Mouse (Mus musculus): ENCODE results near the gene Gm6268. TPM values are rescaled to one million over a fixed set of nuclear protein-coding genes. Genes with fewer than 3 reads are reported as not detected.

Gm6268 gene
- polyA plus RNA-seq, 1 experiment from 2014 or later: not detected

Small RNAs within 50 kb of the gene (microRNA-seq; reads per million reads assigned to microRNA genes)
- gene Gm44485: not detected

Other genes starting within 250 kb of the Gm6268 start
- gene Zcchc12, start 205.4 kb upstream of the Gm6268 start, polyA plus RNA-seq (2015; fragmentation: Nextera tagmentation; extraction: Ambion mirVana): 91.0 and 133 TPM in 2 replicates
- 1.2 and 1.4 TPM in 2 replicates for gene Lonrf3, start 72.9 kb upstream of the Gm6268 start, polyA plus RNA-seq (2015; fragmentation: Nextera tagmentation; extraction: Ambion mirVana)
- not detected in 2 replicates for gene Gm14569, start 90.5 kb downstream of the Gm6268 start, polyA plus RNA-seq (2015; fragmentation: Nextera tagmentation; extraction: Ambion mirVana)
- 430 and 475 TPM in 2 replicates for gene Pgrmc1, start 196.9 kb downstream of the Gm6268 start, polyA plus RNA-seq (2015; fragmentation: Nextera tagmentation; extraction: Ambion mirVana)
- gene Akap17b, start 244.1 kb downstream of the Gm6268 start, polyA plus RNA-seq (2015; fragmentation: Nextera tagmentation; extraction: Ambion mirVana): 3.1 and 4.3 TPM in 2 replicates